Mouse (Mus musculus): ENCODE measurements around the gene Rictor. TPM values are rescaled to one million over a fixed set of nuclear protein-coding genes. Genes with fewer than 3 reads are reported as not detected.
A peak's percentile ranks its signal among the peaks of the same experiment; 100 is the strongest.
"Not testable (repeated sequence)": the region's sequence is repeated elsewhere in the genome, so short reads cannot be mapped to it uniquely, and the experiment has no call there.

The Rictor gene
- total RNA-seq, 2 experiments from 2014 or later, result 20.3 to 21.0 TPM

- DNase-seq, result no peak
These were observed 31.0 kb downstream of the Rictor start for GRCm38 (mm10) chr15:6739180-6739579.

- DNase-seq, result peak; percentile 63
These were observed 34.3 kb downstream of the Rictor start for GRCm38 (mm10) chr15:6742337-6743025.

GRCm38 (mm10) chr15:6743723-6744122, 35.5 kb downstream of the Rictor start:
- DNase-seq, result no peak

GRCm38 (mm10) chr15:6746301-6746983, 38.3 kb downstream of the Rictor start:
- DNase-seq, result not testable (repeated sequence)

- no peak for DNase-seq
These were observed 38.8 kb downstream of the Rictor start for GRCm38 (mm10) chr15:6747001-6747400.

GRCm38 (mm10) chr15:6754400-6754799, 46.2 kb downstream of the Rictor start:
- DNase-seq, result no peak

GRCm38 (mm10) chr15:6772265-6772664, 64.1 kb downstream of the Rictor start:
- DNase-seq, result no peak

GRCm38 (mm10) chr15:6786212-6786611, 78.0 kb downstream of the Rictor start:
- no peak for DNase-seq

- DNase-seq, result no peak
These were observed 79.1 kb downstream of the Rictor start for GRCm38 (mm10) chr15:6787236-6787635.

- no peak for DNase-seq
These were observed 81.8 kb downstream of the Rictor start for GRCm38 (mm10) chr15:6790011-6790410.

GRCm38 (mm10) chr15:6791648-6792047, 83.5 kb downstream of the Rictor start:
- DNase-seq, result no peak

- no peak for DNase-seq
These were observed 84.7 kb downstream of the Rictor start for GRCm38 (mm10) chr15:6792846-6793245.

- not testable (repeated sequence) for DNase-seq
These were observed 93.0 kb downstream of the Rictor start for GRCm38 (mm10) chr15:6801212-6801611.

GRCm38 (mm10) chr15:6815807-6816206, 107.6 kb downstream of the Rictor start:
- no peak for DNase-seq

- peak; percentile 26 for DNase-seq
These were observed 132.0 kb downstream of the Rictor start for GRCm38 (mm10) chr15:6840199-6840598.

- no peak for DNase-seq
These were observed 141.7 kb downstream of the Rictor start for GRCm38 (mm10) chr15:6849851-6850250.

Other genes with a start within 250 kb of the Rictor start
- 10 to 100 TPM in 1 of 2 experiments, 1 to 10 TPM in 1; 6.1 to 24.8 TPM for gene Fyb, start 185.5 kb upstream of the Rictor start, total RNA-seq (2021)
- gene Osmr, start 166.6 kb downstream of the Rictor start, total RNA-seq (2021), result 1 to 10 TPM; 7.7 to 8.4 TPM

All from heart, postnatal 4 days (tissue).